Mouse (Mus musculus) kidney, postnatal 10 days (tissue): ENCODE results near the gene AW011738.

Experiments
- DNase-seq: peaks from one replicate; pipeline ENCODE4 v3.0.0; 2021; ENCODE audit warnings: mixed read lengths

Gene AW011738

DNA sequence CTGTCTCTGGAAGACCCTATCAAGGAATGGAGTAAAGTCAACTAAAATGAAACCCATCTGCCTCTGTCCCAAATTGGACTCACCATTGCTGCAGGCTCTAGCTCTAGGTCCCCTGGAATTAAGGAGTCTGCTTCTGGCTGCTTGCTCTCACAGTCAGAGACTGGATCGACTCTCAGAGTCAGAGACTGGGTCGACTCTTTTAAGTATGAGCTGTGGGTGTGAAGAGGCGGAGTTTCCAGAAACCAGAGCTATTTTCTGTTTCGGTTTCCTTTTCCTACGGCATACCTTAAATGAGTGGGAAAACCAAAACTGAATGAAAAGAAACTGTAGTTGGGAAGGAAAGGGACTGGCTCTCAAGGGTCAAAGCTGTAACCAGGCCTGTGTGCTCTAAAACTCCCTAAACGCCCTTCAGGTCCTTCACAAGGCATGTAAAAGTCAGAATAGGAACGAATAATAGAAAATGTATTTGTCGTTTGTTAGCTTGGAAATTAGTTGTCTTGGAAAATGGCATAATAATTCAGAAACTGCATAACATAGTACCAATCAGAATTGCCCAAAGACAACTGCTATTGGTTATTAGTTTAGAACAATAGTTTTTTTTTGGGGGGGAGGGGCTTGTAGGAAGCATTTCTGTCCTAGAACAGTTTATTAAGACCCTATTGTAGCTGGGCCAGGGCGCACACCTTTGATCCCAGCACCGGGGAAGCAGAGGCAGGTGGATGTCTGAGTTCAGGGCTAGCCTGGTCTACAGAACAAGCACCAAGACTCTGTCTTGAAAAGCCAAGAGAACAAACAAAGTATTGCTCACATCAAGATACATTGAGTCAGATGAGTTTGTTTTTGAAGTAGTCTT lies 2.3 kb upstream of the AW011738 start, which contains the start of gene Isg15:
Isg15 (minus strand) TSS at position 196 of the 853 bp plus-strand sequence.
- DNase-seq, result no peak

DNA sequence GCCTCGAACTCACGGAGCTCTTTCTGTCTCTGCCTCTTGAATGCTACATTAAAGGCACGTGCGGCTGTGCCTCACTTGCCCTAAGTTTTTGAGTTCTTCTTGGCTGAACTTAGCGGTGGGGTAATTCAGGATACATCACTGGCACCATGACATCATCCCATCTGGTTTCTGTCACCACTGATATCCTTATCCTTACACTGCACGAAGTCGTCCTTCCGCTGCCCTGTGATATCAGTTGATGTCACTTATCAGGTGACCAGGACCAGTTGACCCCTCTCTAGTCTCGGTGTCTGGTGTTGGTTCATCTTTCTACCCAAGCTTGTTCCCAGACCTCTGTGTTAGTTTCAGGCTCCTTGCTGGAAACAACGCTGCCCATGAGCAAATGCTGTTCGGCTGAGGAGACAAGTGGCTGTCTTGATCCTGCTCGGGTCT lies 626 bp upstream of the AW011738 start:
- no peak for DNase-seq

DNA sequence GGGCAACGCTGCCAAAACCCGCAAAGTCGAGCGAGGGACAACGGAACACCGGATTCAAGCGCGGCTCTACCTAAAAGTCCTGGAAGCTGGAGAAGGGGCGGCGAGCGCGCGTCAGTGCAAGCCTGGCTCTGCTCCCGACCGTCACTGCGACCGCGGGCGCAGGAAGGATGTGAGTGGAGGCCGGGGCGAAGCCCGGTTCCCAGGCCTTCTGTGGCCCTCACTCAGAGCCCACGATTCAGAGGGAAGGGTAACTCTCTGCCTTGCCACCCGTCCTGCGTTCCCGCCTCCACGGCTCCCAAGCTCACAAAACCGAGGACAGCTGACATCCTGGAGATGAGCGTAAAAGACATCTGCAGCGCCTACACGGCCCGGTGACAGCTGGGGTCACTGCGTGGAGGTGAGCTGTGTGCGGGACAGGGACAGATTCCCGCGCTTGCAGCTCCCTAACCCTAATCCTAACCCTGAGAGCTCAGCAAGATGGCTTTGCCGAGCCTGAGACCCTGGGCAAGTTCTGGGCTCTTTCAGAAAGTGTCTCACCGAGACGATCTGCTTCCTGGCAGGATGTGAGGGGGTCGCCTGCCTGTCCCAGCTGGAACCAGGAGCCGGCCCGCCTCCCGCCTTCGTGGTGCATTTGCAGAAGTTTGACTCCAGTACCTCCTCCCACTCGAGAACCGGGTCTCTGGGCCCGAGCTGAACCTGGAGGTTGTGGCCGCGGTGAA lies 468 bp downstream of the AW011738 start:
- DNase-seq, result peak; percentile 69

DNA sequence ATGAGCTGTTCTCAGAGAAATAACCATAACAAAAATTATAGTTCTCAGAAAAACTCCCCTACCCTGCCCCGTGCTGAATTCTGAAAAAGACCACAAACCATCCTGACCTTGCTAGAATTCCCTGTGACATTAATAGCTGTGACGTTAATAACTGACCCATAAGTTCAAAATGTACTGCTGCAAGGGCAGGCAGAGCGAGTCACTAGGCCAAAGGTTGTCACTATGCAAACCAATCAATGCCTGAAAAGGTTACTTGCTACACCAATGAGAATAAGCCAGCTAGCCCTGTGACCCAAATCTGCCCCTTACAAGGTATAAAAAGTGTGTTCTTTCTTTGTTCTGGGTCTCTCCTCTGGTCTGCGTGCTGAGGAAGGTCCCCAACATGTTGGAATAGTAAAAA lies 5.8 kb downstream of the AW011738 start:
- DNase-seq, result no peak

DNA sequence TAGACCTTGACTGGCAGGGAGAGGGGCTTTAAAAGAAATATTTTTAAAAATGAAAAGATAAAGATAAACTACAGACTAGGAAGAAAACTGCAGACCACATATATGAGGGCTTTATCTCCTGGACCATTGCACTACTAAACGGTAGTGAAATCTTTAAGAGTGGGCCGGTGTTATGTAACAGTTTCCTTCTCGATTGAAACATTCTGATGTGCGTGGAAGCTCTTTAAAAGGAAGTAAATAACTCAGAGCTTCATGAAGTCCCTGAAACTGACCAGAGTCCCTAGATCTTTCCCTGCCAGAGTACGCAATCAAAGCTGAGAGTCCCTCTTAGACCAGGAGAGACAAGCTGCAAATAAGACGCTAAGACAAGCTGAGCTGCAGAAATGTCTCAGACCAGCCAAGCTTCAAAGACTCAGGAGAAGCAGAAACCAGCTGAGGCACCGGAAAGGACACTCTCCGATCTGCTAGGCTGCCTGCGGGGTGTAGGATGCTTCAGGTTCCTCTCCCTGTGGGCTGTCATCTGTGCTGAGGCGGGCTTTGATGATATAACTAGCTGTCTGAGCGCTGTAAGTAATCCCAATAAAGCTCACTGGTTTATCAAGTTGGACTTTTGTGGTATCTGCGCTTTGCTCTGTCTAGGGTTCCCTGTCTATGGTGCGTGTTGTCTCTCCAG lies 7.0 kb downstream of the AW011738 start:
- no peak for DNase-seq

DNA sequence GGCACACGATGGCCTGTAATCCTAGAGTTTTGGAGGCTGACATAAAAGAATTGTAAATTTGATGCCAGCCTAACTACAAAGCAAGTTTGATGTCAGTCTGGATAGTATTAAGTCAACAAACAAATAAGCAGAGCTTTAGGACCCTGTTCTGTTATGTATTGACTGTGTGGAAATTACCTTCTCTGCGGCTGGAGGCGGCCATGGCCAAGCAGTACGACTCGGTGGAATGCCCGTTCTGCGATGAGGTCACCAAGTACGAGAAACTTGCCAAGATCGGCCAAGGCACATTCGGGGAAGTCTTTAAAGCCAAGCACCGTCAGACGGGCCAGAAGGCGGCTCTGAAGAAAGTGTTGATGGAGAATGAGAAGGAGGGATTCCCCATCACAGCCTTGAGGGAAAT lies 10.0 kb downstream of the AW011738 start:
- no peak for DNase-seq

DNA sequence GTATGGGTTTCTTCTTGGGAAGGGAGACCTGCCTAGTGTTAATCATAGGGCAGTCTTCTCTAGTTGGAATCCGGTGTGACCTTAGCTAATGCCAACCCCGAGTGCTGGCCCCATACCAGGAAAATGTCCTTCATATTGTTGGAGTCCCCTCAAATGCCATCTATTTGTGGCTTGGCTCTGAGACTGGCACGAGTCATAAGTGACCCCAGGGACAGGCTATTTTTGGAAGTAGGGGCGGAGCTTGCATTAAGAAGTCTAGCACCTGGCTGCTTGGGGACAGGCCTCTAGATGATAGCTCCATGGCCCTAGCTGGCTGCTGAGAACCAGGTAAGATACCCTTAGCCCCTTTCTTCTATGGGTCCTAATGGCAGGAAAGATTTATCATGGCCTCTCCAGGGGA lies 12.5 kb downstream of the AW011738 start, which contains the start of gene Perm1:
Perm1 (plus strand) TSS at position 220 of the 400 bp plus-strand sequence.
- DNase-seq, result no peak

DNA sequence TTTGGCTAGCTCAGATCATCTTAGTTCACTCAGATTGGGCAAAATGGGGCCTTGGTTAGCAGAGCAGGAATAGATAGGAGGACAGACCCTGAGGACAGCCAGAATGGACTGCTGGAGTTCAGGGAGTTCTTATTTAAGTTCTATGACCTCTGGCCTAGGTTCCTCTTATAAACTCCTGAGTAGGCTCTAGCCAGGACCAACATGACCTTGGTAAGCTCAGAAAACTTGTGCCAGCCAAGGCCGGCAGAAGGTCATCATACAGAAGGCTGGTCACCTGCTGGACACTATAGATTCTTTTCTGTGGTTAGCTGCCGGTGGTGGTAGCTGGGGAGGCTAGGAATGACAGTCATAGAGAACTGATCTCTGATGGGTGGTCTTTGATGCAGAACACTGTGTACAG lies 13.1 kb downstream of the AW011738 start:
- DNase-seq, result no peak

DNA sequence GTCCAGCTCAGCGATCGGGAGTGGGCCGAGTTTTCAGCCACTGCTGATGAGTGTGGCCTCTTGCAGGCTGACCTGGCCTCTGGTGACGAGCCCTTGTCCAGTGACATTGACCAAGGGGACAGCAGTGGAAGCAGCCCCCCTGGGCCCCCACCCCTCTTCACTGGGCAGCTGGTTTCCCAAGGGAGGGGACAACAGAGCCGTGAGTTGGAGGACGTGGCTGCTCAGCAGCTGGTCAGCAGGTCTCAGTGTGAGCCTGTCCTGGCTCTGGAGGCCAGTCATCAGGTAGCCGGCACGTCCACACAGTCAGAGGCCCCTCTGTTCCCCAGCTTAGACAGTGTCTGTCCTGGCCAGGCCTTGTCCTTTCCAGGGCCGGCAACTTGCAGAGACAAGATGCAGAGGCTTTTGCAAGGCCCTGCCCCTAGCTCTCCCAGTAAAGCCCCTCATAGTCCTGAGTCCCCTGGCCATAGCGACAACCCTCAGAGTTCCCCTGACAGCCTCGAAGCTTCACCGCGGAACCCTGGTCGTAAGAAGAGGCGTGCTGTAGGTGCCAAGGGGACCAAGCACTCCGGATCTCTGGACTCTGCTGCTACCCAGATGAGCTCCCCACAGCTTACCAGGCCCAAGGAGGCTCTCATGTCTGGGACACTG lies 14.0 kb downstream of the AW011738 start:
- no peak for DNase-seq

DNA sequence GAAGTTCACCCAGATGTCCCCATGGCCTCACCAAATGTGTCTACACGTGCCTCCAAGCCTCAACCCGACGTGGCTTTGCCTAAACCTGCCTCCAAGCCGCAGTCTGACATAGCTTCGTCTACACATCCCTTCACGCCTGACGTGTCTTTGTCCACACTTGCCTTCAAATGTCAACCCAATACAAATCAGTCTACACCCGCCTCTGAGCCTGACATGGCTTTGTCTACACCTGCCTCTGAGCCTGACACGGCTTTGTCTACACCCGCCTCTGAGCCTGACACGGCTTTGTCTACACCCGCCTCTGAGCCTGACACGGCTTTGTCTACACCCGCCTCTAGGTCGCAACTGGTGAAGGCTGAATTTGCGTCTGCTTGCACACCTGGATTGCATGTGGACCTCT lies 14.7 kb downstream of the AW011738 start:
- no peak for DNase-seq

DNA sequence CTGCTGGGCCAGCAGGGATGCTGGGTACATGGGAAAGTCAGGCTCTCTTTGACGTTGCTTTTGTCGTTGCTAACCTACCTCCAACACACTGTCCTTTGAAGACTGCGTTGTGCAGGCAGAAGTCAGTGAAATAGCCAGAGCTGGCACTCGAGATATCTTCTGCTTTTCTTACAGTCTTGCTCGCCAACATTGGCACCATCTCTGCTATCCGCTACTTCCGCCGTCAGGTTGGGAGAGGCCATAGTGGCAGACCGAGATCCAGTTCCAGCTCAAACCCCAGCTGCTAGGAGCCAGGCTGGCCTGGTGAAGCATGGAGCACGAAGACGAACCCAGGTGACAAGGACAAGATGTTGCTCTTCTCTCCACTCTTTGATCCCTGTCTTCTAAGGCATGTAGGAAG lies 16.8 kb downstream of the AW011738 start:
- no peak for DNase-seq

DNA sequence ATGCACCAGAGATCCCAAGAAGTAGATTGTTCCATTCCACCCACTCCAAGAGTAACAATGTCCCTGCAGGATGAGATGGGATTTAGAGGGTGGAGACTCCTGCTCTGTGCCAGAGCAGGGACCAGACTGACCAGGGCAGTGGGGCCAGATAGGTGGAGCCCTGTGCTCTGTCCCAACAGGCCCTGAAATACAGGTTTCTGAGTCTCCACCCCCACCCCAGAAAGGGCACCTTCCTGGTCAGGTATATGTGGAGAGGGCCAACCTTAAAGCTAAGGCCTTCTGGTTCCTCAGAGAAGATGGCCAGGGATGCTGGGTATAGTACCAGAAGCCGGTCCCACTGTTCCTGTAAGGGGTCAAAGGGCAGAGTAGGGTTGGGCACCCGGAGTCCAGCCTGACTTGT lies 21.2 kb downstream of the AW011738 start:
- DNase-seq, result no peak

DNA sequence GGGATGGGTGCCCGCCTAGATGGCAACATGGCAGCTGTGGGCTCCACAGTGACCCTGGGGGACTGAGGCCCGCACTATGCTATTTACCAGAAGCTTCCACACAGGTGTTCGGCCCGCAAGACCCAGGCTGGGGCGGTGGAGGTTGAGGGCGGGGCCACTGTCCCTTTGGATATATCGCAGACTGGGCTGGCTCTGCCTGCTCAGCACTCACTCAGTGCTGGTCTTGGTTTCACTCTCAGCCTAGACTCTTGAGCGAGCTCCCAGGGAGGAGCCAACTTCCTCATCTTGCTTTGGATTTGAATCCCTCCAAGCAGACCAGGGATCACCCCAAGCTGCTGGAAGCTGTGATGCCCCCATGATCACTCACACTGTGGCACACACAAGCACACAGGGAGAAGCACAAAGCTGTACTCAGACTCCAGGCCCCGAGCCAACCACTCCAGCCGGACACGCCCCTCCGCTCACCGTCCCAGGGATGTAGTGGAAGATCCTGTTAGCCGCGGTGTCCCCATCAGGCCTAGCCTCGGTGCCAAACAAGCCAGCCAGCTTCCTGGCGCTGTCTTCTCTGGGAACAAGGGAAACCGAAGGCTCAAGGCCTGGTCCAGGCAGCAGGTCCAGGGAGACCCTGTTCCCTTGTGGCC lies 24.8 kb downstream of the AW011738 start:
- DNase-seq, result peak; percentile 46

DNA sequence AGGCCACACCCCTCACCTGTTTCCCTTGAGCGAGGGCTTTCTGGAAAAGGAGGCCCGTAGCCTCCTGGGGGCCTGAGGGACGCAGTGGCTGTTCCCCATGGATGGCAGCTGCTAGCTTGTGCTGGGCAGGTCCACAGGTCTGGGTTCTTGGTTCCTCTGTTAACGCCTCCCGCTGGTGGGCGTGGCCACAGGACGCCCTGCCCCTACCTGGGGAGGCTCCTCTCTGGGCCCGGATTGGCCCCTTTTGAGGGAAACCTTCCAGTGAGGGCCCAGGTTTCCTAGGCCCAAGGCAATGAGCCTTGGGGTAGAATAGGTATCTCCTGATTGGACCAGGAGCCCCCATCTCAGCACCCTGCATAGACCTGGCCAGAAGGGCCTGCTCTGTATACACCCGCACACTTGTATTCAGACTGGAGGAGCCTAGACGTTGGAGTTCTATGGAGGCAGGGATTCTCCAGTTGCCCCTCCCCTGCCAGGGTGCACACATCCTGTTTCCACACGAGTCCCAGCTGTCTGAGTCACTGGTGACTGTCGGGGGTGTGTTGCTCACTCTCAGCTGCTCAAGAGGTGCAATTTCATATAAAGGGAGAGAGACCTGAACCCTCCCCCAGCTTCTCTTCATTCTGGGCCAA lies 25.4 kb downstream of the AW011738 start:
- no peak for DNase-seq

DNA sequence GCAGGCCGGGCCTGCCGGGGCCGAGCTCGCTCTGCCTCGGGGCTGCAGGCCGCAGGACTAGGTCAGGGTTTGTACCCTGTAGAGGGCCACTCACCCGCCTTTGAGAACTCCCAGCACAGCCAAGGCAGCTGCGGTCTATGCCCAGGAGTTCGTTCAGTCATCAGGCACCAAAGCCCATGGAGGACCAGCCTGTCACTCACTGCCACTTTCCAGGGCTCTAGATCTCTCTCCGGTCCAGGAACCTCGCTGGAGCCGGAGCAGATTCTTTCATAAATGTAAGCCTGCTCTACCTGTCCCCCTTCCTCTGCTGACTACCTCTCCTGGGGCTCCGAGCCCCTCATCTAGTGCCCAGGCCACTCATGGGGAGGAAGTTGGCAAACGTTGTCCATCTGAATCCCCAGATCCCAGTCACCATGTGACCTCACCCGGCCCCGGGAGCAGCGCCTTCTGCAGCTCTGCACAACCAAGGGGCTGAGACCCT lies 31.0 kb downstream of the AW011738 start:
- peak; percentile 54 for DNase-seq

DNA sequence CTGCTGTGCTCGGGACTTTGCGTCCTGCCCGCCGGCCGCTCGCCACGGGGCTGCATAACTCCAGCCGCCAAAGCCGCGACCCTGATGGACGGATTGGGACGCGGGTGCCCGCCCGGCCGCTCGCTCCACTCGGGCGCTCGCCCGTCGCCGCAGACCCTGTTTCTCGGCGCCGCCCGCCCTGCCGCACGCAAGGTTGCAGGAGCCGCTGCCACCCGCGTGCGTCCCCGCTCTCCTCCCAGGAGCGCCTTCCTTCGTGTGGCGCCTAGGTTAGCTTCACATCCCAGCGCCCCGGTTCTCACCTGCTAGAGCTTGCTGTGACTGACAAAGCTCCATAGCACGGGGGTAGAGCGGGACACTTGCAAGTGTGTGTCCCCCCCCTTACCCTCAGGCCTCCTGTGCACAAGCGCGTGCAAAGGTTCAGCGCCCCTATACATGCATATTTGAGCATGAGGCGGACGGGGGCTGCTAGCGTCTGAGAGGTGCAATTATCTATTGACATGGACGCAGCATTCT lies 31.7 kb downstream of the AW011738 start, which contains the start of gene Plekhn1:
Plekhn1 (minus strand) TSS at position 157 of the 513 bp plus-strand sequence.
- DNase-seq, result peak; percentile 88

DNA sequence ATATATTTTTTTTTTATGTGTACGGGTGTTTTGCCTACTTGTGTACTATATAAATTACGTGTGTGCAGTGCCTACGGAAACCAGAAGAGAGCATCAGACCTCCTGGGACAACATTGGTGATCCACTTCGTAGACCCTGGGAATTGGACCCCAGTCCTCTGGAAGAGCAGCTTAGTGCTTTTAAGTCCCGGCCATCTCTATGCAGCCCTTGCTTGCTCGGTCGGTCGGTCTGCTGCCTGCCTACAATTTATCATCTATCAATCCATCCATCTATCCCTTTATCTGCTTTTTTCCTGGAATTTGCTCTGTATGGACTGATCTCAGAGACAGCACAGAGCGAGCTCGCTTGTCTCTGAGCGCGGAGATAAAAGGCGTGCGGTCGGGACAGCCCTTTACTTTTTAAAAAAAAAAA lies 32.3 kb downstream of the AW011738 start:
- no peak for DNase-seq

DNA sequence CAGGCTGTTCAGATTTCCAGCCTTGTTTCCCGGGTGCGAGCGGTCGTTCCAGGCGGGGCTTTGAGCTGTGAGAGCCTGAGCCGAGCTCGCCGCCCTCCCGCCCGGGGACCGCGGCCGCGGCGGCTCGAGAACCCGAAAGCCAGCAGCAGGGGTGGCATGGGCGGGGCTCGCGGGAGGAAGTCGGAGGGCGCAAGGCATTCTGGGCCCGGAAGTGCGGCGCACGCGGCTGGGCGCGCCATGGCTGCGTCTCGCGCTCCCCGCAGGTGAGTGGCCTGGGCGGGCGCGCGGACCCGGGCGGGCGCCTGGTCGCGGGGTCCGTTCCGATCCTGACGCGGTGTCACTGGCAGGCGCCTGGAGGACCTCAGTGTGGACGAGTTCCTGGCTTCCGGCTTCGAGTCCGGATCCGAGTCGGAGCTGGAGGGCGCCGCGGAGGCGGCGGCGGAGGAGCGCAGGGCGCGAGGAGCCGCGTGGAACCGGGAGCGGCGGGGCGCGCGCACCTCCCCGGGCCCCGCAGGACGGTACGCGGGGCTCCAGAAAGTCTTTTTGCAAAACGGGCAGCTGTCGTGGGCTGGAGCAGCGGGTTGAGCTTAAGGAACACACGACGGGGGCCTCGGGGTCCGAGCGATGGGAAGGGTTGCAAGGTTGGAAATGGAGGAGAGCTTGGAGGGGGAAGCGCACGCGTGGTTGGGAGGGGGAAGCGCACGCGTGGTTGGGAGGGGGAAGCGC lies 32.9 kb downstream of the AW011738 start, which contains the start of gene Noc2l:
Noc2l (plus strand) TSS at position 203 of the 726 bp plus-strand sequence.
- peak; percentile 95 for DNase-seq

DNA sequence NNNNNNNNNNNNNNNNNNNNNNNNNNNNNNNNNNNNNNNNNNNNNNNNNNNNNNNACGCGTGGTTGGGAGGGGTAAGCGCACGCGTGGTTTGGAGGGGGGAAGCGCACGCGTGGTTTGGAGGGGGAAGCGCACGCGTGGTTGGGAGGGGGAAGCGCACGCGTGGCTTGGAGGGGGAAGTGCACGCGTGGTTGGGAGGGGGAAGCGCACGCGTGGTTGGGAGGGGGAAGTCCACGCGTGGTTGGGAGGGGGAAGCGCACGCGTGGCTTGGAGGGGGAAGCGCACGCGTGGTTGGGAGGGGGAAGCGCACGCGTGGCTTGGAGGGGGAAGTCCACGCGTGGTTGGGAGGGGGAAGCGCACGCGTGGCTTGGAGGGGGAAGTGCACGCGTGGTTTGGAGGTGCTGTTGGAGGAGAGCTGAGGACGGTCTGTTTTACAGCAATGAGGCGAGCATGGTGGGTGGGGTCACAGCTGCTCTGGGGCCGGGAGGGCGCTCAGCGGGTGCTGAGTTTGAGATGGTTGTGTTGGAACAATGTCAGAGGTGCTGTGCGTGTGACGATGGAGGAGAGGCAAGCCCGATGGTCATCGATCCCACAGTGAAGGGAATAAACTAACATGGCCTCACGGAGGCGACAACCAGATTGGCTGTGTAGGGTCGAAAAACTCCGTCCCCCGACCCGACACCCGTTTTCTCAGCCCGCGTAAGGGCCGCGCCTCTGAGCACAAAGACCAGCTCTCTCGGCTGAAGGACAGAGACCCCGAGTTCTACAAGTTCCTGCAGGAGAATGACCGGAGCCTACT lies 33.7 kb downstream of the AW011738 start:
- DNase-seq, result no peak

DNA sequence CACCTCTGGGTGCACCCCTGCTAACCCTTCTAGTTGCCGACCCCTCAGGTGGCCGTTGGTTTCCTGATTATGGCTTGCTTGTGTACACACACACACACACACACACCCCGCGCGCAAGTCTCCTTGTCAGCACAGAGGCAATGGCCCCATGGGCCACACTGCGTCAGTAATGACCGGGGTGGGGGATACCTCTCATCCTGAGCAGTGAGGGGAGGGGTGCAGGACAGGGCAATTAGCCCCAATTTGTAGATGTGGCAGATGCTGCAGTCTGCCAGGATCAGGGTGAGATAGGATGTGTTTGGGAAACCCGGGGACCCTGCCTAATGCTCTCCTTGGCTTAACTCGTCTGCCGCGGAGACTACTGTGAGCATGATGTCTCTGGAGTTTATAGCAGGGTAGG lies 46.5 kb downstream of the AW011738 start:
- DNase-seq, result no peak
